Mouse (Mus musculus) cerebellum, adult 11 months (tissue): ENCODE data around the gene Slc17a8.
A peak's percentile ranks its signal among the peaks of the same experiment; 100 is the strongest.
"Not testable (repeated sequence)": the region's sequence is repeated elsewhere in the genome, so short reads cannot be mapped to it uniquely, and the experiment has no call there.

Experiments
- DNase-seq: peaks from one replicate; pipeline ENCODE4 v3.0.0; 2022

The Slc17a8 gene

GRCm38 (mm10) chr10:89588708-89589107, 32.3 kb downstream of the Slc17a8 start:
- no peak for DNase-seq

DNA sequence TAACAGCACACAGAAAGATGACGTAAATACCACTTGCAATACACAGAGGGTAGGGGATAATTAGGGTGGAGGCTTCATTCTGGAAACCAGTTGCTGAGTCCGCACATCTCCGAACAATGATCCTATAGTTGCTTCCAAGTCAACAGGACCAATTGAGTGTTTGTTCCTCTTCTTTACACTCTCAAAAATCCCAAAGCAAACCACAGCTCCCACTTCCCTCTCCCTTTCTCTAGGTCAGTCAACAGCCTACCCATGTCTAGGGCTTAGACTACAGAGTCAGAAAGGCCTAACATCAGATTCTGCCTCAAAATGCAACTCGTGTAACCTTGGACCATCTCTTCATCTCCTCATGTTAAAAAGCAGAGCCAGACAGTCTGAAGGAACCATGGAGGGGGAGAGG, 36.3 kb downstream of the Slc17a8 start:
- DNase-seq = no peak

- DNase-seq = no peak
Measured at GRCm38 (mm10) chr10:89578801-89579200, 42.3 kb downstream of the Slc17a8 start.

GRCm38 (mm10) chr10:89577666-89578065, 43.4 kb downstream of the Slc17a8 start:
- no peak for DNase-seq

GRCm38 (mm10) chr10:89573421-89573820, 47.6 kb downstream of the Slc17a8 start:
- no peak for DNase-seq

GRCm38 (mm10) chr10:89572946-89573345, 48.1 kb downstream of the Slc17a8 start:
- no peak for DNase-seq

DNA sequence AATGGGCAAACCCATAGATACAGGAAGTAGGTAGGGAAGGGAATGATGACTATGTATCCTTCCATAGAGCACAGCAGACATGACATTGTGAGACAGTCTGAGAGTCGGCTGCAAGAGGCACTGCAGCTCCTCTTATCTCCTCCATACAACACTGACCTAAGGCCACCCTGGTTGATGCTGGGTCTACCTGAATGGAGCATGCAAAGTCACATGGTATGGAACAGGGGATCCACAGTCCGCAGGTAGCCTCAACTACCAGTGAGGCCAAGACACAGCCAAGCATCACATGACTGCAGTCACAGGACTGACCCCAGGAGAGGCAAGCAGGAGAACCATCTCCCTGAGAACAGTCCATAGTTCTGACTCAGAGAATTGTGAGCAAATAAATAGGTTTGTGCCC, 53.7 kb downstream of the Slc17a8 start:
- DNase-seq = no peak

DNA sequence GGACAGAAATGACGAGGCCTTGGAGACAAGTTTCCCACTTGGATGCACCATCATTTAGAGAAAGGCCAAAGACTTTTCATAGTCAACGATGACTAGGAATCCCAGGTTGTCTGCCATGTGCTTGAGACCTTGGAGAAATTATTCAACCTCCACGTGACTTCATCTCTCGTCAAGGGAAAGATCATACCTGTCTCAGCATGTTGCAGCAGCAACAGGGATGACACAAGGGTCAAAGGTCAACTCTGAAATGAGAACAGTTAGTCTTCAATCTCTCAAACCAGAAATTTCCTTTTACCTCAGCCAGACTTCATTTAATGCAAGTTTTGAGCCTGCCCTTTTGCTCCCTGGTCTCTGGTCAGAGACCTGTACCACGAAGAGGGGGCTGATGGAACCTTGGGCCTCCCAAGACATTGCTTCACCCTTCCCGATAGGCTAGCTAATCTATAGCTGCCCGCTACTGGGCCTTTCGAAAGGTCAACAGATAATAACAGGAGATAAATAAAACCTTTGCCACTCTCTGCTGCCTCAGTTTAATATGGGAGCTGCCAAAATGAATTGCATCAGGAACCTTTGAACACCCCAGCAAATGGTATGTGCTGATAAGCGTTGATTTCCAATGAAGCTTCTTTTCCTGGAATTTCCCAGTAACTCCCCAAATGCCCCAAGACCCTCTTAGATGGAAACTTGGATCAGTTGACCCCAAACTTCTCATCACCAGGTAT, 55.6 kb downstream of the Slc17a8 start:
- no peak for DNase-seq

- no peak for DNase-seq
Measured at GRCm38 (mm10) chr10:89562113-89562512, 58.9 kb downstream of the Slc17a8 start.

GRCm38 (mm10) chr10:89559351-89559750, 61.7 kb downstream of the Slc17a8 start:
- no peak for DNase-seq

- DNase-seq = not testable (repeated sequence)
Measured at GRCm38 (mm10) chr10:89554885-89555284, 66.2 kb downstream of the Slc17a8 start.

DNA sequence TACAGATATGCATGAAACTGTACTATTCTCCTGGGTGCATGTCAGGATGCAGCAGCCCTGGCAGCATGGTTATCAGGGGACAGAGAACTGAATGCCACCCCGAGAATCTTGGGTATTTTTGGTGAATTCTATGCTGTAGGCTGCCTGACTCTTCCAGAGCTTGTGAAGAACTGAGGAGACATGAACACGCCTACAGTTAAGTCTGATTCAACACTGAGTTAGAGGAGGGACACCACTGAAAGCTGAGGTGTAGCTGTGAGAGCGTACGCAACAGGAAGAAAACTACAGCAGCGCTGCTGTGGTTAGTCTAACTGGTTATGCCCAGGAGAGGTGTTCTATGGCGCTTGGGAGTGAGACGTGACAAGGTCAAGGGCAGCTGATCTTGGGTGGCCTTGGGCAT, 67.2 kb downstream of the Slc17a8 start:
- DNase-seq = not testable (repeated sequence)

DNA sequence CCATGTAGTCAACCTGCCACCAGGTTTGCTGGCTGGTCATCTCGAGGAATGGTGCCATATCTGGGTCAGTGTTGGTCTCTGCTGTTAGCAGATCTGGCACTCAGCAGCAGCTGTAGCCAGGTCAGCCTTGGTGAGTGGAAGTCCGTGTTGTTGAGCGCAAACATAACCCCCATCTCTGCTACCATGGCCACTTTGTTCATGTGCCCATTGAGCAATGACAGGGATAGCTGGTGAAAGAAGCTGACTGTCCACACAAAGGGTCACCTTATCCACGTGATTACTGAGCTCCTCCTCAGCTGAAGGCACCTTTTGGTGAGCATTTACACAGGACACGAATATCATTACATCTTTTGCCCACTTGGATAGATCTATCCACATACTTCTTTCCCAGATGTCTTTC, 68.0 kb downstream of the Slc17a8 start:
- no peak for DNase-seq

- no peak for DNase-seq
Measured at GRCm38 (mm10) chr10:89551657-89552056, 69.4 kb downstream of the Slc17a8 start.

GRCm38 (mm10) chr10:89548028-89548427, 73.0 kb downstream of the Slc17a8 start:
- DNase-seq = no peak

GRCm38 (mm10) chr10:89546989-89547388, 74.1 kb downstream of the Slc17a8 start:
- DNase-seq = no peak

DNA sequence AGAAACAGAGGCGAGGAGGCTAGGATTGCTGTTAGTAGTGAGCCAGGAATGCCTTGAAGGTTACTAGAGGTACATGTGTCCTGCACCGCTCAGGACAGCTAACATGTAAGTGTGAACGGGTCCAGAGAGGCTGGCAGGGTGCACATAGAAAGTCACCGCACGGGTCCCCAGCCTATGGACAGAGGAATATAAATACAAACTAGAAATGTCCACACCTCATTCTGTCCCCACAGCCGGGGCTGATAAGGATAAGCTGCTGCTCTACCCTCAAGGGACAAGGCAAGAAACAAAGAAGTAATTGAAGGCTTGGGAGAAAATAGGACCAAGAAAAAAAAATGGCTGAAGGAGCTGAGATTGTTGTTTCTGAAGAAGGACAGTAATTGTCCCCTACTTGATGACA, 77.2 kb downstream of the Slc17a8 start:
- no peak for DNase-seq

GRCm38 (mm10) chr10:89542321-89542720, 78.7 kb downstream of the Slc17a8 start:
- DNase-seq = no peak

DNA sequence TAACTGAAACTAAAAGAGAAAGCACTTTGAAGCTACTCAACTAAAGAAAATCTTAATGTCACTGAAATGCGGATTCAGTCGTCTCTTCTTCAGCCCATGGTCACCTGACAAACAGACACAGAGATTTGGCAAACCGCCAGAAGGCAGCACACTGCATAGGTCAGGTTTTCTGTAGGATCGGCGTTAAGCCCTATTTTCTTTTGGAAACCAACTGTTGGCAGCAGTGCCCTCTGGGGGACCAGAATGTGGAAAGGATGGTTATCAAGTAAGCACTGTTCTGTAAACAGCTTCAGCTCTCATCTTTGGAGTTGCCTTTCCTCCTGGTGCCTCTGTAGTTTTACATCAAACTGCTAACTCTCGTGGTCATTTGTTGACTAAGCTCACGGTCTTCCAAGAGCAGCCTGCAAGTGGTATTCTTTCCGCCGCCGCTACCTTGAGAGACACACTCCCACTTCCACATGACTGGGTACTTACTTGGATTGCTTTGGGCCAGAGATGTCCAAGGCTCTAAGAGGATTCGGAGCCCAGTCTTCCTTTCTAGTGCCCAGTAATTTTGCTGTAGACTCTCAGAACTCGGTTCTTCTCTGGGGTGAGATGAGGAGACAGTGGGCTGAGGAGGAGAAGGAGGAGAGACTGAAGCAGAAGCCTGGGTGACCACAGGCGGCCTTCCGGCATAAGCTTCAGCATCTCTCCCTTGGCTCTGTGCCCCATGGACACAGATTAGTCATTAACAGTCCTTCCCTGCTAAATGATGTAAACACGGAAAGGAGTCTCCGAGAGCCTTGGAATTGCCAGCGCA, 87.9 kb downstream of the Slc17a8 start, which contains the start of gene Nr1h4:
Nr1h4 (minus strand) TSS at position 657 of the 799 bp plus-strand sequence.
- peak; percentile 24 for DNase-seq

DNA sequence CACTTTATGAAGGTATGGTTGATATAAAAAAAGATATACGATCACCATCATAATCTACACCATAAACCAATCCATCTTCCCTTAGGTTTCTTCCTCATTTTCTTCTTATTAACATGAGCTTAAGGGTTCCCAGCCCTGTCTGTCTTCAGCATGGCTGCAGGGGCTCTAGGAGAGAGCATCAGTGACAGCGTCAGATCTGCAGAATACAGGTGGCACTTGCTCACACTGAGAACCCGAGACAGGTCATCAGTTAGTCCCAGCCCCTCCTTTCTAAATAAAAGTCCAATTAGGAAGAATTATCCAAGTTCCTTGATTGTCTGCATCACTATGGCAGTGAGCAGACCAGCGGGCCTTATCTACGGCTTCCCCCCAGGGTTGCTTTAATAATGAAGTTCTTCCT, 88.6 kb downstream of the Slc17a8 start:
- DNase-seq = no peak

GRCm38 (mm10) chr10:89531976-89532375, 89.1 kb downstream of the Slc17a8 start:
- DNase-seq = no peak

GRCm38 (mm10) chr10:89531194-89531634, 89.8 kb downstream of the Slc17a8 start:
- DNase-seq = no peak

- DNase-seq = no peak
Measured at GRCm38 (mm10) chr10:89527054-89527453, 94.0 kb downstream of the Slc17a8 start.

DNA sequence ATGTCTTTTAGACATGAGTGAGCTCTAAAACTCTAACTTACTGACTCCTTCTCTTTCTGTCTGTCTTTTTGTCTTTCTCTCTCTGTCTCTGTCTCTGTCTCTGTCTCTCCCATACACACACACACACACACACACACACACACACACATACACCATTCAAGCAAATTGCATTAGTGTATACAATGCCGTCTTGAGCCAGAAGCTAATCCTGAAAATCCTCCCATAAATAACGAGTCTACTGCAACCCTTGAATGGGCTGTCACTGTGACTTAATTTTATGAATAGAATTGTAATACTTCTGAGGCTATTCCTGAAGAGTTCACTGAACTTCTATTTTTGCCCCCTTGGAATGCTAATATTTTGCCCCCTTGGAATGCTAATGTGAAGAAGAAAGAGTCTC, 95.2 kb downstream of the Slc17a8 start:
- DNase-seq = no peak
